Mouse (Mus musculus) spleen, adult 18-20 months (tissue): ENCODE results near the gene Tbx22.

Experiments used
- DNase-seq, 2 experiments: peaks; one replicate each; pipeline ENCODE4 v3.0.0; 2022; ENCODE audit warnings: mixed read lengths in 2 of 2

Gene Tbx22

DNA sequence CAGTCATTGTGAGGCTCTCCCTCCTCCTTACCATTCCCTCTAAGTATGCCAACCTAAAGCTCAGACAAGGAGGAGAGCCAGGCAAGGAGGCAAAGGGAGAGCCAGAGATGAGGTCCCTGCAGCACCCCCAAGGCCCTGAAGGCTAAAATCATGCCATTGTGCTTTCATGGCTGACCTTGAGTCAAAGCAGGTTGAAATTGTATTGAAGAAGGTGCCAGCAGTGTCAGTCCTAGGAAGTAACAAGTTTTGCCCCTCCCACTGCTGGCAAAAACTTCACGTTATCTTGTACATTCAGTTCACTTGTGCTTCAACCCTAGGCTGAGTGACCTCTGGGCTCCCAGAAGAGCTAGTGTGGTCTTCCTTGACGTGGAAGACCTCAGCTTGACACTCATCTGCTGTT, at the start of gene Tbx22:
Tbx22 (plus strand) TSS at position 301 of the 400 bp plus-strand sequence.
- DNase-seq: no peak

DNA sequence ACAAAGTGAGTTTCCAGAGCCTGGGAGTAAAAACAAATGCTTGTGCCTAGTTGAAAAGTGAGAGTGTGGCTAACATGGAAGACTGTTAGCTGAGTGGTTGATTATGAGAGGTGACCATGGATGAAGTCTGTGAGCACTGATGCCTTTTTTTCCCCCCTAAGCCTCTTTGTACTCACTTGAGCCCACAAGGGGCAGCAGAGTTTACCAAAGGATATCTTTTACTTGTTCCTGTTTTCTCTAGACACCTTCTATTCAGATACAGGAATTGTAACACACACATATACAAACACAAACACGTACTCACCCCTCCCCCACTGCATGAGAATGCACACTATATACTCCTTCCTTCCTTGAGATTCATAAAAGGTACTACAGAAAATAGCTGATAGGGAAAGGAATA, 913 bp downstream of the Tbx22 start:
- no peak for DNase-seq

DNA sequence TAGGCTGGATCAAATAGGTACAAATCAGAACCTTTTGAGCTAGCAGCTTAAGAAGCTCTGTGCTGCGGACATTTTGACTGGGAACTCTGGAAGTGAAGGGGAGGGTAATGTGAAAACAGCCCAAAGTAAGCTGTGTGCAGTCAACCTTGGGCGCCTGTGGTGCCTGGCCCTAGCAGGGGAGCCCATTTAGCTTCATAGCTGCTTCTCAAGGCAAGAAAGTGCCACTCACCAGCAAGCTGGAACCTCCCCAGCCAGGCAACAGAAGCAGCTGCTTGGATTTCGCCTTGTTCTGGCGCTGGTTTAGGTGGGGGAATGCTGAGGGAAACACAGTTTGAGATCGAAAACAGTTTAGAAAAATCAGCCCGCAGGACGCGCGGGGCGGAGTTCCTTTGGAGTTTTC, 11.4 kb downstream of the Tbx22 start:
- DNase-seq: no peak

DNA sequence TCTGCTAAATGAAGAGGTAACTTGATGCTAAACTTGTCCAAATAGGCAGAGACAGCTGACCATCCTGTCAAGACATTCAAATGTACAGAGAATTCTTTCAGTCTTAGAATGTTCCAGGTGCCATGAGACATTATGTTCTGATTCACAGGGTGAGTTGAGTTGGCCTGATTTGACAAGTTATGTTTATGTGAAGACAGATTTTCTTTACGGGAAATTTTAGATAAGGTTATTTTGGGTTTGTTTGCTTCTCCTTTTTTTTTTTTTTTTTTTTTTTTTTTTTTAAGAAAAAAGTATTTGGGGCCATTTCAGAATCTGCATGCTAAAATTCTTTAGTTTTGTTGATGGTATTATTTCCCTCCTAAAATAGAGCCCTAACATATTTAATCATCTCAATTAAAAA, 40.8 kb downstream of the Tbx22 start:
- no peak for DNase-seq

DNA sequence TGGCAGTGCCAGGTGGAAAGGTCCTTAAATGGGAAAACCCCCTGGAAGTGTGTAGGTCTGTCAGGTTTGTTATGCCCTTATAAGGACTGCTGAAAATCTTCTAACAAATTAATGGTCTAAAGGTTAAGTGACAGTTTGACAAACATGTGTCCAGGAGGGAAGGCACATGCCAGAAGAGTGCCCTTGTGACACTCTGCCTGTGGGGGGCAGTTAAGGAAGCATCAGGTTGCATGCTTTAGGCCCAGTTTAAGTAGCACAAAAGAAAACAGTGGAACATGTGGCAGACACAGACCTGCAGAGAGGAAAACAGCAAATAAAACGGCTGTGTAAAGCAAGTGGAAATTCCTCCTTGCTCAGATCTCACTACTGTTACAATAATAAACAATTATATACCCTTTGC, 55.8 kb downstream of the Tbx22 start:
- DNase-seq: no peak
